9 mouse cellular contexts compared by ENCODE assay signal in the genomic region with DNA sequence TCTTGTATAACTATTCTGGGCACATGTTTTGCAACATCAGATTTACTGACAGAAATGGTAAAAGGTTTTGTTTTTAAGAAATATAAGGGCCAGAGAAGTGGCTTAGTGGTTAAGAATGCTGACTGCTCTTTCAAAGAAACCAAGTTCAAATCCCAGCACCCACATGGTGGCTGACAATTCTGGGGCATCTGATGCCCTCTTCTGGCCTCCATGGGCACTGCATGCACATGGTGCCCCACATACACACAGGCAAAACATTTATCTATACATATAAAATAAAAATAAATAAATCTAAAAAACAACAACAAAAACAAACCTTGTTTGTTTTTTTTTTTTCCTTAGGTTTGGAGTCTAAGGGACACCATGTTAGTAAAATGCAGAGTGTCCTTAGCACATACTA. TPM values are rescaled to one million over a fixed set of nuclear protein-coding genes. Genes with fewer than 3 reads are reported as not detected.
DNase-seq lines count a peak whose midpoint lies in the region; ATAC-seq and TF ChIP-seq lines count a peak whose summit lies in the region.
"Had no signal": no experiment of that assay in that cellular context is flagged by ENCODE, and none has a peak within 500 bp of the region (broad histone marks: within the 10 kb centered on the region; RNA-seq: fewer than 3 reads in every experiment).

No protein-coding gene starts in this region.

- H3K27ac ChIP-seq in liver, embryonic 14.5 days: no peak overlapping the region
- no peak overlapping the region for H3K27ac ChIP-seq in intestine, embryonic 15.5 days
- H3K27ac ChIP-seq: lung, embryonic 15.5 days had no signal

- H3K36me3 ChIP-seq in liver, embryonic 14.5 days (replicated peaks; ENCODE audit: control insufficient read depth, insufficient read depth, low read depth): peaks cover 2% of the 10 kb centered on the region
- 0 out of 2 replicates have a peak, but pooled peaks cover 4% of the 10 kb centered on the region for H3K36me3 ChIP-seq in intestine, embryonic 15.5 days

- peak; percentile 30 for DNase-seq in kidney, adult 18-20 months
- DNase-seq in kidney, adult 11 months: no peak
- DNase-seq in A20 (ENCODE audit: low read depth, low spot score) (peak; percentile 43), ES-CJ7 (ENCODE audit: low read depth, low spot score) (peak; percentile 39)
- DNase-seq in liver, embryonic 14.5 days (ENCODE audit: low read depth in 3 of 3, low spot score in 3 of 3): peak in 1 of 3 experiments; percentile 20
- no peak for DNase-seq in left cerebral cortex, postnatal 10 days (ENCODE audit: extremely low spot score in 1 of 2, low spot score in 2 of 2)
- no peak for DNase-seq in T-cell, adult 2 months (ENCODE audit: low spot score)

- no peaks in the 10 kb centered on the region for H3K27me3 ChIP-seq in liver, embryonic 14.5 days (ENCODE audit: control insufficient read depth, insufficient read depth, low read length)
- H3K27me3 ChIP-seq in intestine, embryonic 15.5 days (replicated peaks): no peaks in the 10 kb centered on the region
- H3K27me3 ChIP-seq: lung, embryonic 15.5 days had no signal

- no peaks in the 10 kb centered on the region for H3K9me3 ChIP-seq in liver, embryonic 14.5 days (ENCODE audit: control insufficient read depth, low read length)
- H3K9me3 ChIP-seq in intestine, embryonic 15.5 days: no peaks in the 10 kb centered on the region
- H3K9me3 ChIP-seq: lung, embryonic 15.5 days had no signal

- intact Hi-C loops in left cerebral cortex, postnatal 10 days (cut with DNase I): no loop called here

- no peak for TF ChIP-seq EP300 in liver, embryonic 14.5 days (IDR thresholded peaks at IDR 0.05; ENCODE audit: low read depth)

- H3K9ac ChIP-seq in liver, embryonic 14.5 days (replicated peaks): no peak overlapping the region
- no peak overlapping the region for H3K9ac ChIP-seq in intestine, embryonic 15.5 days
- H3K9ac ChIP-seq: lung, embryonic 15.5 days had no signal

- no peak for ATAC-seq in liver, embryonic 14.5 days (ENCODE audit: insufficient read depth)
- no peak for ATAC-seq in intestine, embryonic 15.5 days

- H3K4me1 ChIP-seq in liver, embryonic 14.5 days (replicated peaks; ENCODE audit: control insufficient read depth in 2 of 2, insufficient read depth in 2 of 2, low read length in 1 of 2): no peaks in the 10 kb centered on the region
- H3K4me1 ChIP-seq in intestine, embryonic 15.5 days (replicated peaks): no peaks in the 10 kb centered on the region
- H3K4me1 ChIP-seq: lung, embryonic 15.5 days had no signal

- no peak overlapping the region for H3K4me2 ChIP-seq in liver, embryonic 14.5 days (ENCODE audit: low read depth)
- H3K4me2 ChIP-seq in intestine, embryonic 15.5 days (replicated peaks): no peak overlapping the region
- H3K4me2 ChIP-seq: lung, embryonic 15.5 days had no signal

- no peak overlapping the region for H3K4me3 ChIP-seq in liver, embryonic 14.5 days (ENCODE audit: insufficient read depth in 1 of 2, low read depth in 2 of 2, low read length in 2 of 2)
- no peak overlapping the region for H3K4me3 ChIP-seq in intestine, embryonic 15.5 days (replicated peaks)
- H3K4me3 ChIP-seq: lung, embryonic 15.5 days had no signal

- TF ChIP-seq CTCF in liver, embryonic 14.5 days (IDR thresholded peaks at IDR 0.05; ENCODE audit: low read depth): peak; percentile 83

RNA-seq across cellular contexts. Expression of a gene that starts 32.8 kb away (rescaled TPM):
- 24.4 and 28.4 TPM in 2 replicates for polyA plus RNA-seq in liver, embryonic 14.5 days (2012; rRNA removed)
- 14.9 and 19.4 TPM in 2 replicates for polyA plus RNA-seq in liver, embryonic 14.5 days (2014; fragmentation: Nextera tagmentation; extraction: Ambion mirVana)
- 100 to 1,000 TPM; 210 to 217 TPM for total RNA-seq in left cerebral cortex, postnatal 10 days (2021)
- polyA plus RNA-seq in intestine, embryonic 15.5 days (2015; fragmentation: Nextera tagmentation; extraction: Ambion mirVana): 68.2 and 70.4 TPM in 2 replicates

Comparison
In these comparisons a context has a peak if more than half of its experiments do, and no peak if none do; other contexts are left out.
1. DNase-seq: peak in kidney, adult 18-20 months (single experiment), A20 (single experiment) and ES-CJ7 (single experiment); none in kidney, adult 11 months (single experiment), left cerebral cortex, postnatal 10 days (0 of 2) and T-cell, adult 2 months (single experiment).